Mouse (Mus musculus): ENCODE results near the gene Gm49776.
"Not testable (repeated sequence)": the region's sequence is repeated elsewhere in the genome, so short reads cannot be mapped to it uniquely, and the experiment has no call there.

Gm49776 gene

DNA sequence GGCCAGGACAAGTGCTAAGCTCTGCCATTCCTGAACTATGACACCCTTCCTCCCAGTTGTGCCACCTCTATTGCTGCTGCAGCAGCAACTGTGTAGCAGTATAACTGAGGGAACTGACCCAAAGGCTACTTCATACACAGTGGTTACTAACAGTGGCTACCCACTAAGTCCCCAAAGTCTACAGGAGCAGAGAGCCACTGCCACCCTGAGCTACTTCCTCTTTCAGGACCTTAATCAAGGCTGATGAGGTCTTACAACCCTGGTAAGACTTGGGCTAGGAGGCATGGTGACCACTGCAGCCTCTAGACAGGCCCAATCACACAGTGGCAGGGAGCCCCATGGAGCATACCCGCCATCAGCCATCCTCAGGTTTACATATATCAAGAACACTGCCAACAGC lies 56.1 kb downstream of the Gm49776 start:
- no peak for DNase-seq (ENCODE audit: low read depth)

DNA sequence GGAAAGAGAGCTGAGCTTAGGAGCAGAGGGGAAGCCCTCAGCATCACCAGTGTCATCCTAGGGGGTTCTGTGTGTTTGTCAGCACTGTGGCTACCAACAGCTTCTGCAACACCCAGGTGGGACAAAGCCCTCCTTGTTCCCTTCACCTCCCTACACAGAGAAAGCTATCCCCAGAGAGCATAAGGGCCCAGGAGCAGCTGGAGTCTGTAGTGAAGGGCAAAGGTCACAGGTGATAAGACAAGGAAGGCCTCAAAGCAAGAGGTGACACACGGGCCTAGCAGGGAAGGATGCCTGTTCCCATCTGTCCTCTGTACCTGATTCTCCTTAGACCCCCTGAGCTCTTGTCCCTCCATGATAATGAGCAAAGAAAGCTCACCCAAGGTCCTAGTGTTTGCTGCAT lies 56.5 kb downstream of the Gm49776 start:
- DNase-seq (ENCODE audit: low read depth), result no peak

DNA sequence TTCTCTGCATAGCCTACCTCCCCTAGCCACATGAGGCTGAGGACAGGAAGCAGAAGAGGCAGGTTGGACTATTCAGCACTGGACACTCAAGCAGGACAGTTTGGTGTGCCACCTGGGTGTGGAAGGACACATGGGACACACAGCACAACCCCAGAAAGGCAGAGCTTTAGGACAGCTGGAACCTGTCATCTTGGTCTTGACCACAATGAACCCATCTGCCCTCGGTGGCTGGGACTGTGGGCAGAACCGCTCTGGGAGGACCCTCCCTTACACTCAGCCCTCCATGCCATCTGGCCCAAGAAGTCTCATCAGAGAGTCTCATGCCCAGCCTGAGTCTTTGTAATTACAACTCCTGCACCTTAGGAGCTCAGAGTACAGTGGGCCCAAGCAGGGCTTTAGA lies 58.1 kb downstream of the Gm49776 start:
- no peak for DNase-seq (ENCODE audit: low read depth)

DNA sequence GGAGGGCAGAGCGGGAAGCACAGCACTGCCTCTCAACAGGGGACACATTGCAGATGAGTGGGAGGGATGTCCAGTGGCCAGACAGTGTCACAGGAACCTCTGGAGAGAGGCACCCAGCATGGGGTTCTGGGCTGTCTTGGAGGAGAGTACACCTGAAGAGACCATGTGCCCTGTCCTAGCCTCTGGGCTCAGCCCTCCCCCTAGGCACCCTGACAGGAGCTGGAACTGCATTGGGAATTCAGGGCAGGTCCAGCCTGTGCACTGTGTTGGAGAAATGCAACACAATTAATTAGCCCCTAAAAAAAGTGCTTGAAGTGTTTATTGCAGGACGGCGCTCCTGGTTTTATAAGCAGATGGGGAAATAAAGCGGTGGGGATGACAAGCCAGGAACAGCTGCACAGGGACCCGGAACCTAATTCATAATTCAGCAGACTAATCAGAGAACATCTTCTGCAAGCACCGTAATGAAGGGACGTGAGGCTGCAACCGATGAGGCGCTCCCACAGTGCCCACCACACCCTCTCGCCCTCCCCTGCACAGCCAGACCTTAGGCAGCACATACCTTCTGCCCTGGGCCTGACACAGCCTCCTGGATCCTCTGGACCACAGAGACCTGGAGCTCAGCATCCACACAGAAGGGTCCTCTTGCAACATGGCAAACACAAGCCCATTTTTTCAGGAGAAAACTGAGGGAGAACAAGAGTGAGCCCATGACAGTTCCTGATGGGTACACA lies 59.6 kb downstream of the Gm49776 start:
- DNase-seq (ENCODE audit: low read depth), result no peak

DNA sequence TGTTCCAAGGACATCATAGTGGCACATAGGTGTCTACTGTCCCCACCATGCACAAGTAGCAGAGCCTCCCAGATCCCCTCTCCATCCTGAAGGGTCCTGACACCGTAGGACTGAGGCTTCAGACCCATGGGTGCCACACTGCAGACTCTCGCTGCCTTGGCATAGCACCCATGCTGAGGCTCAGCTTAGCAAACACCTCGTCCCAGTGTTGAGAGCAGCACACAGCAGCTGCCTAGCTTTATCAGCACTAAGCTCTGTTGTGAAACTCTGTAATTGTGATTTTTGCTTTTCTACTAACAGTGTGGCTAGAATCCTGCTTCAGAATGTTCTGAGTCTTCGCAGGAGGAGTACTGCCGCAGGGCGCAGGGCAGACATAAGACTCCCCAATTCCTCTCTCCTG lies 60.2 kb downstream of the Gm49776 start:
- no peak for DNase-seq (ENCODE audit: low read depth)

DNA sequence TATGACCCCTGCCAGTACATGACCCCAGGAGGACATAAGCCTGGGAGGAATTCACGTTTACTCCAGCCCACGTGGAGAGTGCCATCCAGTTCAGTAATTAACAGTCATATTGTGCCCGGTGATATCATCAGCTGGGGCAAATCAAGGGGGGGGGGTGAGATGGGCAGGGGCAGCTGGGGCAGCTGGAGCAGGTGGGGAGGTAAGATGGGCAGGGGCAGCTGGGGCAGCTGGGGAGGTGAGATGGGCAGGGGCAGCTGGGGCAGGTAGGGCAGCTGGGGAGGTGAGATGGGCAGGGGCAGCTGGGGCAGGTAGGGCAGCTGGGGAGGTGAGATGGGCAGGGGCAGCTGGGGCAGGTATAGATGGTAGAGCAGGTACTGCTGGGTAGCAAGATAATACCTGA lies 62.6 kb downstream of the Gm49776 start:
- not testable (repeated sequence) for DNase-seq (ENCODE audit: low read depth)
